Mouse (Mus musculus) C2C12 (cell line): Measurements from ENCODE around the gene Hacd2.

ENCODE experiments used
- CEBPB ChIP-seq: IDR thresholded peaks from one replicate; pipeline ENCODE4 v1.6.1; 2011; ENCODE audit warnings: low read depth, mild to moderate bottlenecking, control low read depth, moderate library complexity
- CTCF ChIP-seq: IDR thresholded peaks from one replicate; pipeline ENCODE4 v1.5.1; 2011; ENCODE audit not compliant: control insufficient read depth, insufficient read depth, insufficient read length
- FOSL1 ChIP-seq: IDR thresholded peaks from one replicate; pipeline ENCODE4 v1.8.0; 2011; ENCODE audit warnings: mild to moderate bottlenecking, low read length; ENCODE audit not compliant: poor library complexity, insufficient read depth, severe bottlenecking
- MAX ChIP-seq: IDR thresholded peaks from one replicate; pipeline ENCODE4 v1.6.1; 2011; ENCODE audit warnings: mild to moderate bottlenecking, control low read depth
- MYOD1 ChIP-seq: IDR thresholded peaks from one replicate; pipeline ENCODE4 v1.6.1; 2011; ENCODE audit warnings: low read depth; ENCODE audit not compliant: control insufficient read depth, insufficient read length
- USF1 ChIP-seq: IDR thresholded peaks from one replicate; pipeline ENCODE4 v1.6.1; 2011; ENCODE audit warnings: low read depth, mild to moderate bottlenecking, control low read depth, moderate library complexity

GRCm38 (mm10) chr16:34972471-34972870 is 49.8 kb upstream of the Hacd2 start:
- TF ChIP-seq CTCF (no peak), CEBPB (no peak), FOSL1 (no peak), MAX (no peak), USF1 (no peak), MYOD1 (no peak)
